ENCODE assay signal across 9 mouse cellular contexts in genomic region chr2:178329986-178330385, GRCm38 (mm10).
DNase-seq lines count a peak whose midpoint lies in the region; ATAC-seq and TF ChIP-seq lines count a peak whose summit lies in the region.
"Had no signal": no experiment of that assay in that cellular context is flagged by ENCODE, and none has a peak within 500 bp of the region (broad histone marks: within the 10 kb centered on the region; RNA-seq: fewer than 3 reads in every experiment).

No protein-coding gene starts in this region.

- no peak overlapping the region for H3K4me3 ChIP-seq in heart, embryonic 16.5 days (ENCODE audit: low read length)
- H3K4me3 ChIP-seq in neural tube, embryonic 13.5 days: no peak overlapping the region
- no peak overlapping the region for H3K4me3 ChIP-seq in olfactory bulb, adult 2 months (ENCODE audit: insufficient read depth, low read depth, low read length)
- H3K4me3 ChIP-seq: liver, embryonic 15.5 days had no signal

- no peak for TF ChIP-seq CTCF in olfactory bulb, adult 2 months (IDR thresholded peaks at IDR 0.05; ENCODE audit: insufficient read depth, low read depth, low read length)

- no peak overlapping the region for H3K9ac ChIP-seq in heart, embryonic 16.5 days (ENCODE audit: low read length)
- H3K9ac ChIP-seq in neural tube, embryonic 13.5 days: no peak overlapping the region
- H3K9ac ChIP-seq: liver, embryonic 15.5 days had no signal

- no peaks in the 10 kb centered on the region for H3K27me3 ChIP-seq in heart, embryonic 16.5 days (ENCODE audit: control insufficient read depth, insufficient read depth, low read length)
- no peaks in the 10 kb centered on the region for H3K27me3 ChIP-seq in neural tube, embryonic 13.5 days
- H3K27me3 ChIP-seq: liver, embryonic 15.5 days had no signal

- no peak for ATAC-seq in heart, embryonic 16.5 days (replicated peaks; ENCODE audit: extremely low read depth, insufficient read depth, low FRiP score)
- no peak for ATAC-seq in neural tube, embryonic 13.5 days (ENCODE audit: low read depth)

- H3K27ac ChIP-seq in heart, embryonic 16.5 days (ENCODE audit: low read length): no peak overlapping the region
- no peak overlapping the region for H3K27ac ChIP-seq in neural tube, embryonic 13.5 days (replicated peaks)
- H3K27ac ChIP-seq in olfactory bulb, adult 2 months (ENCODE audit: insufficient read depth, low read depth, low read length): 0 out of 2 replicates have a peak overlapping the region, but pooled peaks have one; percentile 9
- H3K27ac ChIP-seq: liver, embryonic 15.5 days had no signal

- H3K4me2 ChIP-seq in heart, embryonic 16.5 days (ENCODE audit: low read depth, low read length): peak overlapping the region; percentile 30
- peak overlapping the region; percentile 51 for H3K4me2 ChIP-seq in neural tube, embryonic 13.5 days
- H3K4me2 ChIP-seq: liver, embryonic 15.5 days had no signal

- no peak for DNase-seq in heart, postnatal 4 days
- DNase-seq in neural tube, embryonic 10.5 days (ENCODE audit: extremely low spot score, low spot score): no peak
- peak; percentile 14 for DNase-seq in embryo, embryonic 10.5 days (ENCODE audit: low spot score)
- no peak for DNase-seq in cerebellum, postnatal 4 days (ENCODE audit: low spot score in 2 of 2)
- DNase-seq: adrenal gland, adult 8-10 months had no signal

- peaks cover 25% of the 10 kb centered on the region for H3K4me1 ChIP-seq in heart, embryonic 16.5 days (ENCODE audit: control insufficient read depth, insufficient read depth, low read length)
- peaks cover 34% of the 10 kb centered on the region for H3K4me1 ChIP-seq in neural tube, embryonic 13.5 days (replicated peaks)
- H3K4me1 ChIP-seq in olfactory bulb, adult 2 months (ENCODE audit: control insufficient read depth, insufficient read depth, low read length): peaks cover 19% of the 10 kb centered on the region
- H3K4me1 ChIP-seq: liver, embryonic 15.5 days had no signal

- WGBS in heart, embryonic 16.5 days: 43% methylated on average over 1 of the region's 1 CpGs
- WGBS in neural tube, embryonic 13.5 days: 69% methylated on average over 1 of the region's 1 CpGs
- WGBS in olfactory bulb, adult 2 months: 13% methylated on average over 1 of the region's 1 CpGs

- H3K36me3 ChIP-seq in heart, embryonic 16.5 days (ENCODE audit: control insufficient read depth, insufficient read depth): no peaks in the 10 kb centered on the region
- peaks cover 24% of the 10 kb centered on the region for H3K36me3 ChIP-seq in neural tube, embryonic 13.5 days
- H3K36me3 ChIP-seq: liver, embryonic 15.5 days had no signal

- no peak for TF ChIP-seq POLR2A in olfactory bulb, adult 2 months (IDR thresholded peaks at IDR 0.05; ENCODE audit: insufficient read depth, low read depth, low read length)

- no peaks in the 10 kb centered on the region for H3K9me3 ChIP-seq in heart, embryonic 16.5 days (replicated peaks; ENCODE audit: control insufficient read depth, low read length)
- no peaks in the 10 kb centered on the region for H3K9me3 ChIP-seq in neural tube, embryonic 13.5 days
- H3K9me3 ChIP-seq: liver, embryonic 15.5 days had no signal
